Mouse (Mus musculus) layer of hippocampus, postnatal 14 days (tissue): ENCODE results near the gene Defa22. TPM values are rescaled to one million over a fixed set of nuclear protein-coding genes. Genes with fewer than 3 reads are reported as not detected.
"Not testable (repeated sequence)": the region's sequence is repeated elsewhere in the genome, so short reads cannot be mapped to it uniquely, and the experiment has no call there.

Experiments
- DNase-seq, 2 experiments: peaks; one replicate each; pipeline ENCODE4 v3.0.0; 2021 to 2022; ENCODE audit warnings: low spot score in 2 of 2, mixed read lengths in 1 of 2
- long read RNA-seq, 2 experiments: library from polyadenylated mRNA; stranded (forward); transcript quantifications; one replicate each; pipeline ENCODE4 v2.0.0; 2021
- total RNA-seq, 2 experiments: library from RNA; stranded (reverse); gene quantifications; 2 replicates each; pipeline ENCODE4 v1.2.3; 2021

Gene Defa22
- not detected for total RNA-seq
- long read RNA-seq, experiment 1, result 0 reads
- long read RNA-seq, experiment 2, result 0 reads

- DNase-seq, result not testable (repeated sequence)
Observed at GRCm38 (mm10) chr8:21161977-21162376, at the start of gene Defa22. Gene Defa22, plus strand, starts transcription at chr8:21162277.

GRCm38 (mm10) chr8:21134342-21134741 is 27.7 kb upstream of the Defa22 start, which contains the start of gene Defa30:
Gene Defa30, plus strand, starts transcription at chr8:21134642.
- not testable (repeated sequence) for DNase-seq

DNA sequence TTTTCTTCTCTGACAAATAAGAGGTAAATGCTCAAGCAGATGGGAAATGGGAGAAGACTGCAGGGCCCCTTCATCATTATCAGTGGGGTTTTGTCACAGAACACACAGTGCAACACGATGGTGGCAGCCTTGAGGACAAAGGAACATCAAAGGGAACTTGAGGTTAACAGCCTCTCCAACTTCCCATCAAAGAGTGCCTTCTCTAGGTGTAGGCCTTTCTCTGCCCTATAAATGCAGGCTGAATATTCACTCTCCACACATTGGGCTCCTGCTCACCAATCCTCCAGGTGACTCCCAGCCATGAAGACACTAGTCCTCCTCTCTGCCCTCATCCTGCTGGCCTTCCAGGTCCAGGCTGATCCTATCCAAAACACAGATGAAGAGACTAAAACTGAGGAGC is 29.2 kb downstream of the Defa22 start, which contains the start of gene Defa31:
Defa31 (plus strand) TSS at position 301 of the 400 bp plus-strand sequence.
- not testable (repeated sequence) for DNase-seq

DNA sequence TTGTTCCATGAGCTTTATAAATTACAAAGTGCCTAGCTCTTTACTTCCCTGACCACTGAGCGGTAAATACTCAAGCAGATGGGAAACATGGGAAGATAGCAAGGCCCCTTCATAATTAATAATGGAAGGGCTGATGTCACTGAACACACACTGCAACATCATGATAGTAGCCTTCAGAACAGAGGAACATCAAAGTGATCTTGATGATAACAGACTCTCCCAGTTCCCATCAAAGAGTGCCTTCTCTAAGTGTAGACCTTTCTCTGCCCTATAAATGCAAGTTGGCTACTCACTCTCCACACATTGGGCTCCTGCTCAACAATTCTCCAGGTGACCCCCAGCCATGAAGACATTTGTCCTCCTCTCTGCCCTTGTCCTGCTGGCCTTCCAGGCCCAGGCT is 39.2 kb downstream of the Defa22 start, which contains the start of gene Gm15293:
Gm15293 (plus strand) TSS at position 301 of the 400 bp plus-strand sequence.
- DNase-seq, result not testable (repeated sequence)

Other genes starting within 250 kb of the Defa22 start
- not detected for gene Gm6040, start 240.2 kb upstream of the Defa22 start, total RNA-seq
- not detected for gene AY761185, start 217.6 kb upstream of the Defa22 start, total RNA-seq
- not detected for gene Defa21, start 136.7 kb upstream of the Defa22 start, total RNA-seq
- gene Defa23, start 107.2 kb upstream of the Defa22 start, total RNA-seq, result not detected
- not detected for gene Defa35, start 97.2 kb upstream of the Defa22 start, total RNA-seq
- gene Defa25, start 77.8 kb upstream of the Defa22 start, total RNA-seq, result not detected
- gene Gm14851, start 66.2 kb upstream of the Defa22 start, total RNA-seq, result not detected
- gene Defa30, start 27.6 kb upstream of the Defa22 start, total RNA-seq, result not detected
- gene Defa31, start 29.3 kb downstream of the Defa22 start, total RNA-seq, result not detected
- gene Gm15293, start 39.3 kb downstream of the Defa22 start, total RNA-seq, result not detected
- gene Gm15292, start 87.5 kb downstream of the Defa22 start, total RNA-seq, result not detected
- gene Defa27, start 153.3 kb downstream of the Defa22 start, total RNA-seq, result not detected
- not detected for gene Defa29, start 164.7 kb downstream of the Defa22 start, total RNA-seq
- gene Defa2, start 216.2 kb downstream of the Defa22 start, total RNA-seq, result not detected
- gene Defa33, start 229.5 kb downstream of the Defa22 start, total RNA-seq, result not detected